Mouse (Mus musculus): Measurements from ENCODE around the gene Tjp2. TPM values are rescaled to one million over a fixed set of nuclear protein-coding genes. Genes with fewer than 3 reads are reported as not detected.
"Not testable (repeated sequence)": the region's sequence is repeated elsewhere in the genome, so short reads cannot be mapped to it uniquely, and the experiment has no call there.

The Tjp2 gene
- polyA plus RNA-seq, 1 experiment from 2014 or later = 10.1 TPM

DNA sequence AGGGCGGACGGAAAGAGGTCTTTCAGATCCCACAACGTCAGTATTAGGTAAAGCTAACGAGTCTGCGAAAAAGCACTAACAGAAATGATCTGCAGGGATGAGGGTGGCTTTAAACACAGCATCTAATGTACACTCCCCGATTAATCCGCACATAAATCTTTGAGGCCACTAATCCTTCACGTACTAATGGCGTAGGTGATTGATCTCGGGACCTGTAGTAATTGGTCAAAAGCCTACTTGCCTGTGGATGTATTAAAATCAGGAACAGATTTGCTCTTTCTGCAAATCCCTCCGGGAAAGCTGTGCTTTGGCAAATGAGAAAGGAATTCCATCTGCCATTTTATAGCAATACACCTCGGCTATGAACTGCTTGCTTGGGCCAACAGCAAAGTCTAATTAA lies 24.3 kb downstream of the Tjp2 start:
- no peak overlapping the region for H3K27ac ChIP-seq (replicated peaks)
- 59% methylated on average over 12 of the region's 12 CpGs for WGBS

DNA sequence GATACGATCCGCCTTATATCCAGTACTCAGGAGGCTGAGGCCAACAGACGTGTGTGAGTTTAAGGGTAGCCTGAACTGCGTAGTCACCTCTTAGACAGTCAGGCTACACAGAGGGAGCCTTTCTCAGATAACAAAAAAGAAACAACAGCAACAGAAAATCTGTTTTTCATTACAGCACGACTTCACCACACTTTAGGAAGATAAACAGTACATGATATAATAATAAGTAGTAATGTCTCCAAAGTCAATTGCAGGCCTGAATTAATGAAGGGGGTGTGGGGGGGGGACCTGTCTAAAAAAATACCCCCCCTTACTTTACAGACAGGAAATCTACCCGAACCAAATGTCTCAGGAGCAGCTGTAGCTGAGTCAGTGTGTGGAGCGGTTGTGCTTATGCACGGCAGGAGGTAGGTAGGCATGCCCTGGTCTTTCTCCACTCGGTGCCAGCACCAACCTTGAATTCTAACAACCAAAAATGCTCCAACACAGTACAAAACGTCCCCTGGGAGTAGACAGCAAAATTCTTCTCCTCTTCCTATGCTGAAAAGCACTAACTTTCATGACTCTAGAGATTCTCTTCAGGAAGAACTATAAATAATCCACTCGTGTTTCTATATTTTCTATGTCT lies 26.0 kb downstream of the Tjp2 start:
- Histone ChIP-seq H3K4me1 (peaks cover 4% of the 10 kb centered on the region; the same call in 1 of the 2 replicates), H3K27ac (replicated peaks) (no peak overlapping the region), H3K36me3 (no peaks in the 10 kb centered on the region), H3K4me3 (replicated peaks) (no peak overlapping the region), H3K9ac (replicated peaks) (no peak overlapping the region), H3K9me3 (replicated peaks) (no peaks in the 10 kb centered on the region), H3K27me3 (replicated peaks) (no peaks in the 10 kb centered on the region), H3K4me2 (no peak overlapping the region)
- 70% methylated on average over 11 of the region's 11 CpGs for whole genome bisulfite sequencing
- no peak for ATAC-seq (ENCODE audit: low FRiP score)

More for the DNA sequence above, 24.3 kb downstream of the Tjp2 start:
- H3K27me3 ChIP-seq (replicated peaks) = no peaks in the 10 kb centered on the region
- H3K9me3 ChIP-seq (replicated peaks) = no peaks in the 10 kb centered on the region
- H3K4me3 ChIP-seq (replicated peaks) = no peak overlapping the region
- no peaks in the 10 kb centered on the region for H3K36me3 ChIP-seq
- H3K9ac ChIP-seq (replicated peaks) = no peak overlapping the region
- H3K4me1 ChIP-seq = peaks cover 4% of the 10 kb centered on the region; the same call in 1 of the 2 replicates
- no peak for ATAC-seq (ENCODE audit: low FRiP score)
- H3K4me2 ChIP-seq = no peak overlapping the region

DNA sequence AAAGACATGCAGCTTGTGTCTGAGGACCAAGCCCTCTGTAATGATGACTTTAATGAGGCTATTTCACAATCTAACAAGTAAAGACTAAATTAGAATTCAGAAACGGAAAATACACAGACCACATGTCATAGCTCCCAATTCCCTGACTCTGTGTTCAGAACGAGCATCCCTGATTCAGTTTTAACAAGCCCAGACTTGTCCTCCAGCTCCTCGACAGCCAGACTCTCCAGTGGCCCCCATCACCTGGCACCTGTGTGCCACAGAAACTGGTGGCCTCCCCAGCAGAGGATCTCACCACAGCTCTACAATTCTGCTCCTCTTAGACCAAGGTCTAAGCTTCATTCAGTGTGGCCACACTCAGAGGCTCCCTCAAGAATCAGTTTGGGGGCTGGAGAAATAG lies 27.5 kb downstream of the Tjp2 start:
- H3K9ac ChIP-seq (replicated peaks) = no peak overlapping the region
- no peak overlapping the region for H3K27ac ChIP-seq (replicated peaks)
- H3K36me3 ChIP-seq = no peaks in the 10 kb centered on the region
- no peaks in the 10 kb centered on the region for H3K27me3 ChIP-seq (replicated peaks)
- peaks cover 4% of the 10 kb centered on the region; the same call in 1 of the 2 replicates for H3K4me1 ChIP-seq
- no peak overlapping the region for H3K4me2 ChIP-seq
- 73% methylated on average over 3 of the region's 3 CpGs for WGBS
- no peak for ATAC-seq (ENCODE audit: low FRiP score)
- H3K4me3 ChIP-seq (replicated peaks) = no peak overlapping the region
- H3K9me3 ChIP-seq (replicated peaks) = no peaks in the 10 kb centered on the region

DNA sequence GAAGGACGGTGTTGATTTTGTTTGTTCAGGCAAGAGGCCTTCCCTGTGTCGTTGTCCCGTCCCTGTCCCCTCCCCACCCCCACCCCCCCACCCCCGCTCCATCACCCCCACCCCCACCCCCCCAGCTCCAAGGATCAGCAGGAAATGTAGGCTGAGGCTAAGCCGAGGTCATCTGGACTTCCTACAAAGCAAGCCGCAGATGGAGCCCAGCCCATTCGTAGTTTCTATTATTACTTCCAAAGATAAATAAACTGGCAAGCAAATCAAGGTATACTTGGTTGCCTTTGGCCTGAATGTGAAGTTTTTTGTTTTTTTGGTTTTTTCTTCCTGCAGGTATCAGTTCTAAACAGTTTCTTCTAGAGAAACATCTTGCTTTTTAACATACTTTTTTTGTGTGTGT lies 29.6 kb downstream of the Tjp2 start:
- 75% methylated on average over 7 of the region's 7 CpGs for WGBS
- Histone ChIP-seq H3K9ac (replicated peaks) (no peak overlapping the region), H3K27me3 (replicated peaks) (no peaks in the 10 kb centered on the region), H3K9me3 (replicated peaks) (no peaks in the 10 kb centered on the region), H3K4me3 (replicated peaks) (no peak overlapping the region), H3K4me1 (no peaks in the 10 kb centered on the region), H3K36me3 (no peaks in the 10 kb centered on the region), H3K4me2 (no peak overlapping the region), H3K27ac (replicated peaks) (no peak overlapping the region)
- ATAC-seq (ENCODE audit: low FRiP score) = no peak

DNA sequence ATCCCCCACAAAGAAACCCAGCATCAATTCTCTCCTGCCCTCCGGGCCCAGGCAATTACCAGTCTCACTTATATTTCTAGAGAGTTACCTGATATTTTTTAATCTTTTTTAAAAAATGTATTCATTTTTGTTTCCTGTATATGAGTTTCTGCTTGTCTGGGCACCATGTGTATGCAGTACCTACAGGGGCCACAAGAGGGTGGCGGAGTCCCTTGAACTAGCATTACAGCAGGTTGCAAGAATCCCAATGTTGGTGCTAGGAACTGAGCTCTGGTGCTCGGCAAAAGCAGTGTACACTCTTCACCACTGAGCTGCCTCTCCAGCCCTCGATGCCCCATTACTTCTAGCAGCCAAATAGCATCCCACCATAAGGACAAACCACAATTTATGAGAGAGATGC lies 30.6 kb downstream of the Tjp2 start:
- Histone ChIP-seq H3K36me3 (no peaks in the 10 kb centered on the region), H3K27me3 (replicated peaks) (no peaks in the 10 kb centered on the region), H3K4me1 (no peaks in the 10 kb centered on the region), H3K9ac (replicated peaks) (no peak overlapping the region), H3K4me3 (replicated peaks) (no peak overlapping the region), H3K4me2 (no peak overlapping the region), H3K27ac (replicated peaks) (no peak overlapping the region), H3K9me3 (replicated peaks) (no peaks in the 10 kb centered on the region)
- over 99% methylated on average over 4 of the region's 4 CpGs for WGBS
- ATAC-seq (ENCODE audit: low FRiP score) = no peak

DNA sequence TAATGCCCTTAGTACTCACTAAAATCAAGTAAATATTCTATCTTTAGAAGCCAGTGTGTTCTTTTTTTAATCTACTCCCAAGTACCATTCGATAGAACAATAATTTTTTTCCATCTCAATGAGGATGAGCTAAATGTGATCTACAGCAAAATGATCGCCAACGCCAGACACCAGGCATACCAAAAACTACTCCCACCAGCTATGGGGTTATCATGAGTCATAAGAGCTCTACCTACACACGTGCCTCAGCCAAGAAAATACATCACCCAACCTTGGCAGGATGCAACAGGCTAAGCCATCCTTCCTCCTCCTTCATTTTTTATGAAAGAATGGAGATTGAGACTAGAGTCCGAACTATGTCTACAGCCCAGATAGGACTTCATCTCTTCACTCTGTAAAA lies 31.9 kb downstream of the Tjp2 start:
- Histone ChIP-seq H3K36me3 (no peaks in the 10 kb centered on the region), H3K27ac (replicated peaks) (no peak overlapping the region), H3K4me1 (no peaks in the 10 kb centered on the region), H3K27me3 (replicated peaks) (no peaks in the 10 kb centered on the region), H3K9ac (replicated peaks) (no peak overlapping the region), H3K4me3 (replicated peaks) (no peak overlapping the region), H3K4me2 (no peak overlapping the region), H3K9me3 (replicated peaks) (no peaks in the 10 kb centered on the region)
- whole genome bisulfite sequencing = 95% methylated on average over 5 of the region's 5 CpGs
- ATAC-seq (ENCODE audit: low FRiP score) = no peak

DNA sequence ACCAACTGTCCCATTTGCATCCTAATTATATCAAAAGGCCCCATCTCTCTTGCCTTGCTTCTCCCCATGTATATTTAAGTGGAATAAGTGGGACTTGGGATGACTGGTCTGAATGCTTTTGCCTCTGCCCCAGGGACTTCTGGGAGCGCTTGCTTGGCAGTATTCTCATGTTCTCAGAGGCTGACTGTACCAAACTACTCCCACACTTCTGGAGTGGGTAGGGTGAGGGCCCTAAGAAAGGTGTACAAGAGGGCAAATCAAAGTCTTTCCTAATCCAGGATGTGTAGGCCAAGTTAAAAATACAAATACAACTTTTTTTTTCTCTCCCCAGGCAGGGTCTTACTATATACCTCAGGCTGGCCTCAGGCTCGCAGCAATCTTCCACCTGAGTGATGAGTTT lies 37.0 kb downstream of the Tjp2 start:
- Histone ChIP-seq H3K36me3 (no peaks in the 10 kb centered on the region), H3K4me2 (no peak overlapping the region), H3K4me1 (no peaks in the 10 kb centered on the region), H3K4me3 (replicated peaks) (no peak overlapping the region), H3K27me3 (replicated peaks) (no peaks in the 10 kb centered on the region), H3K27ac (replicated peaks) (no peak overlapping the region), H3K9ac (replicated peaks) (no peak overlapping the region), H3K9me3 (replicated peaks) (no peaks in the 10 kb centered on the region)
- ATAC-seq (ENCODE audit: low FRiP score) = no peak
- 78% methylated on average over 2 of the region's 2 CpGs for WGBS

DNA sequence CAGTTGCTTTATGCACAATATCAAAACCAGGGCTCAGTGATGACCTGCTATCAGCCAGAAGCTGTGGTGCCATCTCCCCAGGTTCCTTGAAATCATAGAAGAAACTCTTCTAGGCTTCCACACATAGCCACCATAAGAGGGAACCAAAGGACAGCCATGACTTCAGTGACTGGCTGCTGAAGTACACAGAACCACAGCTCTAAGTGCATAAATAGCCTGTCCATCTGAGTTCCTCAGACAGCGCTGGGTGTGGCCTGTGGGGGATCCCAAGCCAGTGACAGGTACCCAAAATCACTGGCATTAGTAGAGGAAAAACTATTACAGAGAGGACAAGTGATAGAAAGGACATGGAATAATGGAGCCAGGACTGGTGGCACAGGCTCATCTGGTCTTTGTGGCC lies 37.5 kb downstream of the Tjp2 start:
- 100% methylated on average over 1 of the region's 1 CpGs for WGBS
- H3K9me3 ChIP-seq (replicated peaks); H3K36me3 ChIP-seq; H3K4me1 ChIP-seq; ATAC-seq (ENCODE audit: low FRiP score); H3K4me2 ChIP-seq; H3K27ac ChIP-seq (replicated peaks); H3K27me3 ChIP-seq (replicated peaks); H3K4me3 ChIP-seq (replicated peaks); H3K9ac ChIP-seq (replicated peaks): not testable (repeated sequence)

DNA sequence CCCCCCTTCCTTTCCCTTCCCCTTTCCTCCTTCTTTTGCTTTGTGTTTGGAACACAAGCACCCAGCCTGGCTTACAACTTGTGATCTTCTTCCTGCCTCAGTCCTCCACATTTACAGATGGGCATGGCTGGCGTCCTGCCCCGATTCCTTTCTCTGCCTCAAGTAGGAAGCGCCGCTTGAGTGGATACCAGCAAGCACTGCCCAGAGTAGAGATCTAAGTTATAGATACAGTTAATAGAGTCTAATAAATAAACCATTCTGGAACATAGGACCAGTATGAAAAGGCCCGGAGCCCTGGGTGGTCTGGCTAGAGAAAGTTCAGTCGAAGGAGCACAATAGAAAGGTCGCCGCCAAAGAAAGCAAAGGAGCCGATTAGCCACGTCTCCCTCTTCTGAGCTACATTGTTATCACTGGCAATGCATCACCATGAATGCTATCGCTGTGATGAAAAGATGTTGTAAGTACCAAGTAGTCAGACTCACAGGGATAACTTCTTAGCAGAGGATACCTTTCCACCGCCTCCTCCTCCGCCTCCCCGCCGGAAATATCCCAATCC lies 41.1 kb downstream of the Tjp2 start:
- 55% methylated on average over 15 of the region's 15 CpGs for WGBS
- no peaks in the 10 kb centered on the region for H3K27me3 ChIP-seq (replicated peaks)
- no peak overlapping the region for H3K4me2 ChIP-seq
- no peaks in the 10 kb centered on the region for H3K9me3 ChIP-seq (replicated peaks)
- no peak for ATAC-seq (ENCODE audit: low FRiP score)
- no peak overlapping the region for H3K27ac ChIP-seq (replicated peaks)
- no peak overlapping the region for H3K9ac ChIP-seq (replicated peaks)
- no peaks in the 10 kb centered on the region for H3K4me1 ChIP-seq
- no peaks in the 10 kb centered on the region for H3K36me3 ChIP-seq
- H3K4me3 ChIP-seq (replicated peaks) = no peak overlapping the region

DNA sequence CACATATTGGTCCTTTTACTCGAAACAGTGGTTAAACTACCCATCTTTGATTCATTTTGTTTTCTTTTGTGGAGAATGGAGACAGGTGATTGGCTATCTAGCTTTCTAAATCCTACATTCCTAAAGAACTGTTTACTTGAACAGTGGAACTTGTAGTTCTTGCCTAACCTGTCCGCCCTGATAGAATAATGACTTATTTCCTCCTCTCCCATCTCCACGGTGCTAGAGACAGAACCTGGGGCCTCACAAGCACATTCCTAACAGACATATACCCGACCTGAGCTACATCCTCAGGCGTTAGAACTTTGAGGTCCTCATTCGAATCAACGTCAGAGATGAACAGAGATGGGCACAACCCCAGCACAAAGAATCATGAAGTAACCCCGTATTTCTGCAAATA lies 44.4 kb downstream of the Tjp2 start:
- 79% methylated on average over 8 of the region's 8 CpGs for WGBS
- no peaks in the 10 kb centered on the region for H3K36me3 ChIP-seq
- no peak for ATAC-seq (ENCODE audit: low FRiP score)
- peaks cover 2% of the 10 kb centered on the region; the same call in 1 of the 2 replicates for H3K4me1 ChIP-seq
- H3K9me3 ChIP-seq (replicated peaks) = no peaks in the 10 kb centered on the region
- H3K27me3 ChIP-seq (replicated peaks) = no peaks in the 10 kb centered on the region
- no peak overlapping the region for H3K4me3 ChIP-seq (replicated peaks)
- no peak overlapping the region for H3K4me2 ChIP-seq
- no peak overlapping the region for H3K27ac ChIP-seq (replicated peaks)
- no peak overlapping the region for H3K9ac ChIP-seq (replicated peaks)

DNA sequence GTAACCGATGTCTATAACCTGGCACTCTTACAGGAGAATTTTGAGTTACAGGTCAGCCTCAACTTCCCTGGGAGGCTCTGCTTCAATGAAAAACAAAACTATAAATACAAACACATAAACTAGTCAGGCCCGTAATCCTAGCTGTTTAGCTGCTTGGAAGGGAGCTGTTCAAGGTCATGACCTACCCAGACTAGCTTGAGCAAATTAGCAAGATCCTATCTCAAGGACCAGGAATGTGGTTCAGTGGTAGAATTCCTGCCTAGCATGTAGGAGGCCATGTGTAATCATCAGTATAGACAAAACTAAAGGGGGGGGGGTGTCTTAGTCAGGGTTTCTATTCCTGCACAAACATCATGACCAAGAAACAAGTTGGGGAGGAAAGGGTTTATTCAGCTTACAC lies 46.7 kb downstream of the Tjp2 start:
- no peak for ATAC-seq (ENCODE audit: low FRiP score)
- Histone ChIP-seq H3K9ac (replicated peaks) (no peak overlapping the region), H3K27me3 (replicated peaks) (no peaks in the 10 kb centered on the region), H3K36me3 (no peaks in the 10 kb centered on the region), H3K4me2 (no peak overlapping the region), H3K27ac (replicated peaks) (no peak overlapping the region), H3K9me3 (replicated peaks) (no peaks in the 10 kb centered on the region), H3K4me1 (peaks cover 17% of the 10 kb centered on the region), H3K4me3 (replicated peaks) (no peak overlapping the region)
- 83% methylated on average over 2 of the region's 2 CpGs for WGBS

DNA sequence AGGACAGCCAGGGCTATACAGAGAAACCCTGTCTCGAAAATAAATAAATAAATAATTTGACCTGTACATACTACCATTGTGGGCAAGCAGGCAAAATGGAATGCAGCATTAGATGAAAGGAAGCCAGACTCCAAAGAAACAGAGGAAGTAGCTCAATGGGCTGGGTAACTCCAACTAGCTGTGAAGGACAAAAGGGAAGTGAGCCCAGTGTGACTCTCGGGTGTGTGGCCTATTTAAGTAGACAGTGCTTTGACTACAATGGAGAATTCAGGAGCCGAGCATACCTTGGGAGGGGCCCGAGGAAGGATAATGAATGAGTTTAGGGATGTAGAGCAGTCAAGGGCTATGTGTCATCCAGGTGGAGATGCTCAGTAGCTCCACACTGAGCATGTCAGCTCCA lies 48.1 kb downstream of the Tjp2 start:
- Histone ChIP-seq H3K4me1 (peaks cover 29% of the 10 kb centered on the region), H3K9ac (replicated peaks) (no peak overlapping the region), H3K36me3 (no peaks in the 10 kb centered on the region), H3K9me3 (replicated peaks) (no peaks in the 10 kb centered on the region), H3K4me2 (no peak overlapping the region), H3K4me3 (replicated peaks) (no peak overlapping the region), H3K27ac (replicated peaks) (no peak overlapping the region), H3K27me3 (replicated peaks) (no peaks in the 10 kb centered on the region)
- 84% methylated on average over 4 of the region's 4 CpGs for WGBS
- no peak for ATAC-seq (ENCODE audit: low FRiP score)
